In genomic region chr7:123982010-123982409, GRCm38 (mm10) we compare ENCODE assay signal across 9 mouse cellular contexts. TPM values are rescaled to one million over a fixed set of nuclear protein-coding genes. Genes with fewer than 3 reads are reported as not detected.
DNase-seq lines count a peak whose midpoint lies in the region; ATAC-seq and TF ChIP-seq lines count a peak whose summit lies in the region.
"Had no signal": no experiment of that assay in that cellular context is flagged by ENCODE, and none has a peak within 500 bp of the region (broad histone marks: within the 10 kb centered on the region; RNA-seq: fewer than 3 reads in every experiment).

No protein-coding gene starts in this region.

- ATAC-seq in heart, embryonic 11.5 days (replicated peaks; ENCODE audit: insufficient number of reproducible peaks, low FRiP score, low TSS enrichment): no peak
- ATAC-seq in limb, embryonic 15.5 days (ENCODE audit: insufficient number of reproducible peaks, low FRiP score, low TSS enrichment, low read depth): no peak

- no peak overlapping the region for H3K27ac ChIP-seq in heart, embryonic 11.5 days (ENCODE audit: low read depth, low read length)
- no peak overlapping the region for H3K27ac ChIP-seq in limb, embryonic 15.5 days
- H3K27ac ChIP-seq in thymus, adult 2 months (ENCODE audit: control insufficient read depth, insufficient read depth, low read length): no peak overlapping the region

- H3K27me3 ChIP-seq in heart, embryonic 11.5 days (ENCODE audit: control insufficient read depth, insufficient read depth, low read length): peaks cover 66% of the 10 kb centered on the region
- H3K27me3 ChIP-seq in limb, embryonic 15.5 days: peaks cover 83% of the 10 kb centered on the region
- H3K27me3 ChIP-seq in thymus, adult 2 months (ENCODE audit: control insufficient read depth, insufficient read depth, low read length): peaks cover 3% of the 10 kb centered on the region; the same call in 1 of the 2 replicates

- H3K36me3 ChIP-seq in heart, embryonic 11.5 days (ENCODE audit: control insufficient read depth, insufficient read depth, low read length): no peaks in the 10 kb centered on the region
- H3K36me3 ChIP-seq in limb, embryonic 15.5 days: no peaks in the 10 kb centered on the region
- H3K36me3 ChIP-seq in thymus, adult 2 months (ENCODE audit: control insufficient read depth, insufficient read depth, low read length): no peaks in the 10 kb centered on the region

- TF ChIP-seq POLR2A in thymus, adult 2 months (IDR thresholded peaks at IDR 0.05; ENCODE audit: control insufficient read depth, extremely low read depth, insufficient read depth, low read length, poor library complexity): no peak

- peak overlapping the region; percentile 68 for H3K4me3 ChIP-seq in heart, embryonic 11.5 days (ENCODE audit: low read depth, low read length)
- peak overlapping the region; percentile 56 for H3K4me3 ChIP-seq in limb, embryonic 15.5 days
- H3K4me3 ChIP-seq in thymus, adult 2 months (ENCODE audit: control insufficient read depth, insufficient read depth, low read length): no peak overlapping the region

- no peak overlapping the region for H3K9ac ChIP-seq in heart, embryonic 11.5 days (ENCODE audit: low read depth, low read length)
- no peak overlapping the region for H3K9ac ChIP-seq in limb, embryonic 15.5 days

- peak overlapping the region; percentile 99 for H3K4me2 ChIP-seq in heart, embryonic 11.5 days
- H3K4me2 ChIP-seq in limb, embryonic 15.5 days: peak overlapping the region; percentile 98

- no peak for TF ChIP-seq CTCF in thymus, adult 2 months (IDR thresholded peaks at IDR 0.05; ENCODE audit: borderline replicate concordance, control insufficient read depth, extremely low read depth, insufficient read depth, low read length, poor library complexity)

- H3K9me3 ChIP-seq in heart, embryonic 11.5 days (replicated peaks; ENCODE audit: control insufficient read depth, low read length): no peaks in the 10 kb centered on the region
- H3K9me3 ChIP-seq in limb, embryonic 15.5 days: no peaks in the 10 kb centered on the region

- WGBS in heart, embryonic 11.5 days (ENCODE audit: insufficient replicate concordance): 4% methylated on average over 5 of the region's 5 CpGs
- WGBS in limb, embryonic 15.5 days: under 1% methylated on average over 5 of the region's 5 CpGs
- WGBS in thymus, adult 2 months: 8% methylated on average over 5 of the region's 5 CpGs

- no peaks in the 10 kb centered on the region; the same call in 1 of the 2 replicates for H3K4me1 ChIP-seq in heart, embryonic 11.5 days (ENCODE audit: control insufficient read depth, insufficient read depth, low read length)
- peaks cover 17% of the 10 kb centered on the region for H3K4me1 ChIP-seq in limb, embryonic 15.5 days
- H3K4me1 ChIP-seq in thymus, adult 2 months (replicated peaks; ENCODE audit: control insufficient read depth, insufficient read depth, low read length): no peaks in the 10 kb centered on the region

- DNase-seq in heart, postnatal 4 days: no peak
- DNase-seq in right cerebral cortex, postnatal 4 days: peak; percentile 11
- no peak for DNase-seq in right cerebral cortex, postnatal 36 days (ENCODE audit: low spot score in 2 of 2)
- DNase-seq in thymus, adult 2 months: no peak
- DNase-seq in adrenal gland, adult 8-10 months: no peak
- no peak for DNase-seq in c-Kit-positive CD71-positive TER-119-positive erythroid progenitor cells, embryonic 14.5 days (ENCODE audit: low spot score)

RNA-seq across cellular contexts. Expression of gene Hs3st4, which starts 0.7 kb away (rescaled TPM):
- polyA plus RNA-seq in heart, embryonic 11.5 days (2014; fragmentation: Nextera tagmentation; extraction: Ambion mirVana): 0.44 and 0.49 TPM in 2 replicates
- under 1 TPM; 0.11 to 0.21 TPM for total RNA-seq in heart, postnatal 4 days (2021)
- polyA plus RNA-seq in limb, embryonic 15.5 days (2015; fragmentation: Nextera tagmentation; extraction: Ambion mirVana): 0.36 and 0.44 TPM in 2 replicates
- 0.03 and 0.04 TPM in 2 replicates for polyA plus RNA-seq in thymus, adult 2 months (2012; rRNA removed)
- under 1 TPM in 2 of 4 experiments, not detected in 2; 0.06 to 0.09 TPM for total RNA-seq in adrenal gland, adult 8-10 months (2022)
- total RNA-seq: granulocyte monocyte progenitor cell, adult 5-6 weeks had no signal
